Mouse (Mus musculus) olfactory bulb, adult 2 months (tissue): Measurements from ENCODE around the gene Chac2. TPM values are rescaled to one million over a fixed set of nuclear protein-coding genes. Genes with fewer than 3 reads are reported as not detected.
A peak's percentile ranks its signal among the peaks of the same experiment; 100 is the strongest.

Source experiments
- H3K27ac ChIP-seq: fragments of 200-500 bp; 2 replicates; pipeline ENCODE4 v1.5.1; 2012; ENCODE audit warnings: low read depth, low read length; ENCODE audit not compliant: insufficient read depth
- H3K4me1 ChIP-seq: fragments of 200-500 bp; 2 replicates; pipeline ENCODE4 v1.6.1; 2012; ENCODE audit warnings: low read length; ENCODE audit not compliant: control insufficient read depth, insufficient read depth
- H3K4me3 ChIP-seq: fragments of 200-500 bp; 2 replicates; pipeline ENCODE4 v1.5.1; 2012; ENCODE audit warnings: mild to moderate bottlenecking, low read depth, low read length, moderate library complexity; ENCODE audit not compliant: insufficient read depth
- CTCF ChIP-seq: fragments of 200-500 bp; IDR thresholded peaks from 2 replicates; pipeline ENCODE4 v1.5.1; 2012; ENCODE audit warnings: low read depth, mild to moderate bottlenecking, low read length, moderate library complexity; ENCODE audit not compliant: insufficient read depth
- POLR2A ChIP-seq: fragments of 200-500 bp; IDR thresholded peaks from 2 replicates; pipeline ENCODE4 v1.6.1; 2012; ENCODE audit warnings: mild to moderate bottlenecking, low read depth, low read length, moderate library complexity; ENCODE audit not compliant: insufficient read depth
- WGBS: fragments of 180-500 bp; shearing (Covaris S2); methylation state at CpG from one replicate; pipeline ENCODE4 v1.1.7; 2018; 5-methylcytosine and 5-hydroxymethylcytosine counted together
- polyA plus RNA-seq: library from polyadenylated mRNA; stranded (reverse); fragments of >200 nt; gene quantifications from 2 replicates; pipeline ENCODE4 v1.2.4, GENCODE M21; 2012; ENCODE audit warnings: low replicate concordance; ENCODE audit not compliant: missing spikeins, insufficient read depth, insufficient read length

Gene Chac2
- polyA plus RNA-seq, 1 experiment: not detected

DNA sequence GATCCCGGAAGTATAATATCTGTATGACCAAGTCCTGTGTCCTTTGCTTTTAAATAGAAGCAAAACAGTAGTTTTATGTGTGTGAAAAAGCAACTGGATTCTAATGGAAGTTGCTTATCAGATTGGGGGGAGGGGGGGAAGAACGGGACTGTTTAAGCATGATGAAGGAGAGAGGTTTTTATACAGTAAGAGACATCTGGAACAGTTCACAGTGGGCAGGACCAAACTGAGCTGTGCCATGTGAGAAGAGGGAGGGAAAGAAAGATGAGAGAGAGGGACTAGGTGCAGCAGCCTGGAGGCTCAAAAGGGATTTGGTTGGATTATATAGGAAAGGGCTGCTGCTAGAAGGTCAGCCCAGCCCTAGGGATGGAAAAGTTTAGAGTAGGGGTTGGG is 471 bp upstream of the Chac2 start:
- Histone ChIP-seq H3K4me3 (peak overlapping the region; percentile 56; the same call in 1 of the 2 replicates), H3K27ac (no peak overlapping the region), H3K4me1 (no peaks in the 10 kb centered on the region)
- TF ChIP-seq POLR2A (no peak), CTCF (no peak)
- 2% methylated on average over 2 of the region's 2 CpGs for WGBS

DNA sequence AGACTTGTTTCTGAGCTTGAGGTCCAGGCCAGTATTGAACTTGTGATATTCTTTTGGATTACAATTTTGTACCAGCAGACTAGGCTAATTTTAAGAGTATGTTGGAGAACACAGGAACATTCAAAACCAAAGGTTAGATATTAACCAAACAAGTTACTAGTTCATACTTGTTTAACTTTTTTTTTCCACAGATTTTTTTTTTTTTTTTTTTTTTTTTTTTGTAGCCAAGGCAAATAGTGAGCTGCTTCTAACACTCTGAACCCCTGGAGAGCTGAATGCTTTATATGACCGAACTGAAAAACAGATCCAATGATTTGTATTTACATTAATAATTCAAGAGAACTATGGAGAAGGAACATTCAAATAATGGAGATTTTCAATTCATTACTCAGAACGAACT is 913 bp downstream of the Chac2 start:
- Histone ChIP-seq H3K4me3 (no peak overlapping the region), H3K4me1 (no peaks in the 10 kb centered on the region), H3K27ac (no peak overlapping the region)
- TF ChIP-seq CTCF: no peak
- no peak for TF ChIP-seq POLR2A
- WGBS: 15% methylated on average over 2 of the region's 2 CpGs

DNA sequence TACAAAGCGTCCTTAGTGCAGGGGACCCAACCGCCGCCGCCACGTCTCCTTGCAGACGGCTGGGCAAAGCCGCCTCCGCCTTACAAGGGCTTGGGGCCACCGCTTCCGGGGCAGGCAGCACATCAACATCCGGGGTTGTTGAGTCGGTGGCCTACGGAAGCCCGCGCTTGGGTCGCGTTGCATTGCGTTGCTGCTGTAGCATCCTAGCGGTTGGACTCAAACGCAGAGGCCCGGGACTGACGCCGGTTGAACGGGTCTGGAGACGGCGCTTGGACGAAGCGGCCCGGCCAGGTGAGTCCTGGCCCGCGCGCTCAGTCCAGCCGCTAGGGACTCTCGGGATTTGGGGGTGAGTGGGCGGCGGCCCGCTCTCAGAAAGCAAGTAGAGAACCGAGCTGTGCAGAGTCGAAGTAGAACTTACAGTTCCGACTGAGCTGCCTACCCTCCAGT is 31.8 kb downstream of the Chac2 start, which contains the start of gene Erlec1:
Erlec1 (minus strand) TSS at position 57 of the 447 bp plus-strand sequence.
- TF ChIP-seq CTCF (0 out of 2 replicates have a peak, but pooled peaks have one; percentile 27), POLR2A (0 out of 2 replicates have a peak, but pooled peaks have one; percentile 27)
- under 1% methylated on average over 40 of the region's 40 CpGs for WGBS
- peak within 1 kb of the TSS; percentile 59 for H3K27ac ChIP-seq
- 0 out of 2 replicates have a peak, but pooled peaks cover 2% of the 10 kb centered on the region for H3K4me1 ChIP-seq
- H3K4me3 ChIP-seq: peak within 1 kb of the TSS; percentile 100

DNA sequence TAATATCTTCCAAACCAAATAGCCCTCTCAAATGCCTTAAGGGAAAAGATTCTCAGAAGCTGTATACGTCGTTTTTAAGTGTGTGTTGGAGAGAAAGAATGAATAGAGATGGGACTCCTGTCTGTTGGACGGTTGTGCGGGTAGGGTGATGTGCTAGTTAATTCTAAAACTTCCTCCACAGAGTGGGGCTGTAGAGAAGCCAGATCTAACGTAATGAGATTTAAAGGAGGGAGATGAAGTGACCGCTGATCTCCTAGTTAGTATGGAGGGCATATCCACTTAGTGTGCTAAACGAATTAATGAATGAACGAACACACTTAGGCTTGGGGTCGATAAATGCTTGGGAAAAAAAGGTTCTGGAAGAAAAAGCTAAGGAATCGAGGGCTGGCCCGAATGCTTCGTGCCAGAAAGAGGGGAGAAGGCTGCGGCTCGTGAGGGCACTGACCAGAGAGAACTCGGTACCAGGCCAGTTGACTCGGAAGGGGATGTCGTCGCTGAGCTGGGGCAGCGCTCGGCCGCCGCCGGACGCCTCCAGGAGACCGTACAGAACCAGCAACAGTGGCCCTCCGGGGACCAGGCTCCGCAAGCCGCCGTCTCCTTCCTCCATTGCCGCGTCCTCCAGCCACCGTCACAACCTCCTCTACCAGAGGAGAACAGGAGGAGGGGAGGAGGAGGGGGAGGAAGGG is 32.5 kb downstream of the Chac2 start:
- H3K27ac ChIP-seq: peak overlapping the region; percentile 35
- TF ChIP-seq POLR2A (no peak), CTCF (no peak)
- WGBS: under 1% methylated on average over 32 of the region's 32 CpGs
- 0 out of 2 replicates have a peak, but pooled peaks cover 2% of the 10 kb centered on the region for H3K4me1 ChIP-seq
- H3K4me3 ChIP-seq: peak overlapping the region; percentile 100

DNA sequence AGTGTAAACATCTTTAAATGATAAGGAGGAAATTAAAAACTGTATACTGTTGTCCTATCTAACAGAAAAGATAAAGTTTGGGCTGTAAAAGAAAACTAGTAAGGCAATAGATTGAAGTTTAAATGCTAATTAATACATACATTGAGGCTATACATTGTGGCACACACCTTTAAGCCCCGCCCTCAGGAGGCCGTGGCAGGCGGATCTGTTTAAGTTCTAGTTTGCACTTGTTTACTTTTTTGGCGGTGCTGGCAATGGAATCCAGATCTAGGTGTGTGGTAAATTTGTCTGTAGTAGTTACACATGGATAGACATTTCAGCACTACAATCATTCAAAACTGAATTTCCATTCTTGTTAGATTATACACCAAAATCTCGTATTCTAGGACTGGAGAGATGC is 33.3 kb downstream of the Chac2 start:
- no peak overlapping the region for H3K4me3 ChIP-seq
- TF ChIP-seq POLR2A (no peak), CTCF (no peak)
- H3K27ac ChIP-seq: no peak overlapping the region
- H3K4me1 ChIP-seq: 0 out of 2 replicates have a peak, but pooled peaks cover 2% of the 10 kb centered on the region
- 44% methylated on average over 5 of the region's 5 CpGs for WGBS

DNA sequence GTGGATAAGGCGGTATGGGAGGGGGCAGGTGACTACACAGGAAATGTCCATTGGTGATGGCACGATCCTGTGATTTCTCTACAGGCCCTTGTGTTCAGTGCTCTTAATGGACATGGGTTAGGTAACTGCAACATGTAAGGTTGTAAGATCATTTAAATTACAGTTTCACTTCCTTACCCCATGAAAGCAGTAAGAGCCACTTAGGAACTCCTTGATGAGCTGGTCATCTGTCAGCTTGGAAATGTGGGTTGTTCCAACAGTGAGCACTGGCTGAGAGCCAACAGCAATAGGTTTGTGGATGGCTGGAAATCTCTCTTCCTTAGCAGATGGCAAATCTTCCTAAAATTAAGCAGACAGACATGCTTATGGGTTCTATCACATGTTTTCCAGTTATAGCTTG is 42.6 kb downstream of the Chac2 start:
- 93% methylated on average over 2 of the region's 2 CpGs for WGBS
- H3K27ac ChIP-seq: no peak overlapping the region
- H3K4me3 ChIP-seq: no peak overlapping the region
- H3K4me1 ChIP-seq: no peaks in the 10 kb centered on the region
- TF ChIP-seq POLR2A: no peak
- no peak for TF ChIP-seq CTCF

DNA sequence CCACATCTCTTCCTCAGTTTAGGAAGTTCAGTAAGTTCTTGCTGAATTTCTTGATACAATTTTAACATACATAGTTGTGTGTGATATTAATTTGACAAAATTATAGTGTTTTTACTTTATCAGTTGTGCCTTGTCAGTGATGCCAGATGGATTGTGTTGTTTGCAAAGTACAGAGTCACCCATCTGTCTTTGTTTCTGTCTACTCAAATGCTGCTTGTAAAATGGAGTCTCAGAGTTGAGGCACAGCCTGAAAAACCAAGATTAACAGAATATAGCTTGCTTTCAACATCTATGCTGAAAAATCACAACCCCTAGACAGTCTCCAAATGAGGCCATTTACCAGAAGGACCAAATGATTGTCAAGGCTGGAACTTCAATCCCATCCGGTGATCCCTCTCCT is 57.7 kb downstream of the Chac2 start:
- 94% methylated on average over 1 of the region's 1 CpGs for WGBS
- Histone ChIP-seq H3K4me3 (no peak overlapping the region), H3K4me1 (no peaks in the 10 kb centered on the region), H3K27ac (no peak overlapping the region)
- TF ChIP-seq POLR2A (no peak), CTCF (no peak)

DNA sequence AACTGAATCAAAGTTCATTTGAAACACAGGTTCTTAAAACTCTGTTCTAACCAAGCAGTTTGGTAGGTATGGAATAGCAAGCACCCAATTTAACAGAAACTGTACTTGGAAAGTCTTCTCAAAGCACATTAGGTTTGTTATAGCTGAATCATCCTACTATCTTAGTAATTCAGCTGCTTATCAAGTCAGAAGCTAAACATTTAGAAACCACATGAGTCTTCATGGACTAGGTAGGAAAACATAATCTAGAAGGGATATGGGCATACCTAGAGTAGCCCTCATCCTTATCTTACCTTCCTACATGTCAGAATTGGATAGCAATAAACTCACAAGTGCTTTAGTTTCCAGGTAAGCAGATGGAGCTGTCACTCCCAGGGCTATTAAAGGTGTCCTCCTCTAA is 58.1 kb downstream of the Chac2 start:
- Histone ChIP-seq H3K27ac (no peak overlapping the region), H3K4me3 (no peak overlapping the region), H3K4me1 (no peaks in the 10 kb centered on the region)
- no peak for TF ChIP-seq CTCF
- no peak for TF ChIP-seq POLR2A

Other genes with a start within 250 kb of the Chac2 start
- gene Psme4, start 214.6 kb downstream of the Chac2 start, polyA plus RNA-seq: 46.7 TPM in 1 of 2 replicates, not detected in the other
- gene Gpr75, start 101.0 kb downstream of the Chac2 start, polyA plus RNA-seq: not detected in 2 replicates
- gene Asb3, start 100.9 kb downstream of the Chac2 start, polyA plus RNA-seq: not detected in 2 replicates
- not detected in 2 replicates for gene Erlec1, start 32.0 kb downstream of the Chac2 start, polyA plus RNA-seq
- gene Gm17332, start 196.1 kb upstream of the Chac2 start, polyA plus RNA-seq: not detected in 2 replicates